In genomic region chr5:27841701-27842295, GRCm38 (mm10) we compare ENCODE assay signal across 10 mouse cellular contexts. TPM values are rescaled to one million over a fixed set of nuclear protein-coding genes. Genes with fewer than 3 reads are reported as not detected.
DNase-seq lines count a peak whose midpoint lies in the region; ATAC-seq lines count a peak whose summit lies in the region.
"Had no signal": no experiment of that assay in that cellular context is flagged by ENCODE, and none has a peak within 500 bp of the region (broad histone marks: within the 10 kb centered on the region; RNA-seq: fewer than 3 reads in every experiment).

TSS of gene Htr5a (plus strand) at chr5:27842149.

- H3K4me2 ChIP-seq in forebrain, embryonic 13.5 days, result peak within 1 kb of the TSS; percentile 63
- H3K4me2 ChIP-seq in kidney, embryonic 14.5 days (replicated peaks; ENCODE audit: low read depth, low read length), result peak within 1 kb of the TSS; percentile 33
- peak within 1 kb of the TSS; percentile 46 for H3K4me2 ChIP-seq in limb, embryonic 12.5 days

- no peaks in the 10 kb centered on the region for H3K4me1 ChIP-seq in forebrain, embryonic 13.5 days
- H3K4me1 ChIP-seq in kidney, embryonic 14.5 days (ENCODE audit: control insufficient read depth, insufficient read depth, low read length), result no peaks in the 10 kb centered on the region
- H3K4me1 ChIP-seq in limb, embryonic 12.5 days (replicated peaks), result peaks cover 3% of the 10 kb centered on the region; the same call in 1 of the 2 replicates

- peak; percentile 54 for DNase-seq in adrenal gland, postnatal 10 days
- DNase-seq in adrenal gland, adult 8-10 months, result no peak
- peak; percentile 74 for DNase-seq in right cerebral cortex, postnatal 25 days

- peak; percentile 71; the same call in 1 of the 2 replicates for ATAC-seq in cerebellum, adult (ENCODE audit: insufficient number of reproducible peaks, low FRiP score, low TSS enrichment)
- ATAC-seq in forebrain, embryonic 13.5 days, result peak; percentile 89
- ATAC-seq in kidney, embryonic 14.5 days (ENCODE audit: low FRiP score, low TSS enrichment), result peak; percentile 81
- peak; percentile 79 for ATAC-seq in limb, embryonic 12.5 days (ENCODE audit: insufficient number of reproducible peaks, insufficient read depth, low FRiP score, low TSS enrichment, low read depth)
- no peak for ATAC-seq in megakaryocyte, adult 5-6 weeks (ENCODE audit: poor library complexity, severe bottlenecking)

- no peaks in the 10 kb centered on the region for H3K9me3 ChIP-seq in forebrain, embryonic 13.5 days (replicated peaks)
- H3K9me3 ChIP-seq in kidney, embryonic 14.5 days (ENCODE audit: control insufficient read depth, low read length), result no peaks in the 10 kb centered on the region
- no peaks in the 10 kb centered on the region for H3K9me3 ChIP-seq in limb, embryonic 12.5 days

- no peaks in the 10 kb centered on the region for H3K36me3 ChIP-seq in forebrain, embryonic 13.5 days (ENCODE audit: poor library complexity, severe bottlenecking)
- H3K36me3 ChIP-seq in kidney, embryonic 14.5 days (ENCODE audit: control insufficient read depth, insufficient read depth, low read length), result no peaks in the 10 kb centered on the region
- no peaks in the 10 kb centered on the region for H3K36me3 ChIP-seq in limb, embryonic 12.5 days

- peak within 1 kb of the TSS; percentile 62 for H3K9ac ChIP-seq in forebrain, embryonic 13.5 days
- no peak within 1 kb of the TSS for H3K9ac ChIP-seq in kidney, embryonic 14.5 days (ENCODE audit: low read depth, low read length)
- no peak within 1 kb of the TSS for H3K9ac ChIP-seq in limb, embryonic 12.5 days (replicated peaks)

- WGBS in forebrain, embryonic 13.5 days, result 6% methylated on average over 24 of the region's 25 CpGs
- WGBS in kidney, embryonic 14.5 days, result 5% methylated on average over 25 of the region's 25 CpGs
- WGBS in limb, embryonic 12.5 days, result 5% methylated on average over 25 of the region's 25 CpGs

- peaks cover 29% of the 10 kb centered on the region for H3K27me3 ChIP-seq in forebrain, embryonic 13.5 days
- peaks cover 20% of the 10 kb centered on the region for H3K27me3 ChIP-seq in kidney, embryonic 14.5 days (ENCODE audit: control insufficient read depth, insufficient read depth, low read length)
- peaks cover 37% of the 10 kb centered on the region for H3K27me3 ChIP-seq in limb, embryonic 12.5 days

- H3K27ac ChIP-seq in forebrain, embryonic 13.5 days, result no peak within 1 kb of the TSS
- no peak within 1 kb of the TSS for H3K27ac ChIP-seq in kidney, embryonic 14.5 days (ENCODE audit: low read depth, low read length)
- H3K27ac ChIP-seq in limb, embryonic 12.5 days, result no peak within 1 kb of the TSS

- peak within 1 kb of the TSS; percentile 39 for H3K4me3 ChIP-seq in forebrain, embryonic 13.5 days
- peak within 1 kb of the TSS; percentile 19 for H3K4me3 ChIP-seq in kidney, embryonic 14.5 days (ENCODE audit: low read length)
- H3K4me3 ChIP-seq in limb, embryonic 12.5 days (replicated peaks), result peak within 1 kb of the TSS; percentile 16

RNA-seq across cellular contexts. Expression of gene Htr5a, which starts in this region (rescaled TPM):
- not detected for total RNA-seq in adrenal gland, postnatal 10 days (2021)
- not detected for total RNA-seq in adrenal gland, adult 8-10 months (2022)
- 0.21 and 0.50 TPM in 2 replicates for polyA plus RNA-seq in forebrain, embryonic 13.5 days (2015; fragmentation: Nextera tagmentation; extraction: Ambion mirVana)
- polyA plus RNA-seq in kidney, embryonic 14.5 days (2014; fragmentation: Nextera tagmentation; extraction: Ambion mirVana), result not detected in 2 replicates
- not detected in 2 replicates for polyA plus RNA-seq in limb, embryonic 12.5 days (2016; fragmentation: Nextera tagmentation; extraction: Ambion mirVana)
- total RNA-seq in megakaryocyte, adult 5-6 weeks (2015), result not detected in 2 replicates
- total RNA-seq in megakaryocyte, adult 5-6 weeks (2017), result not detected in 2 replicates
- polyA plus RNA-seq: gonadal fat pad, adult 2 months; testis, adult 2 months had no signal

Comparison
In these comparisons a context has a peak if more than half of its experiments do, and no peak if none do; other contexts are left out.
1. Peak in DNase-seq in adrenal gland, postnatal 10 days; RNA of the gene not detected or under 1 TPM.
2. Peak in ATAC-seq, H3K4me3 ChIP-seq, H3K9ac ChIP-seq and H3K4me2 ChIP-seq in forebrain, embryonic 13.5 days; RNA of the gene not detected or under 1 TPM.
3. Peak in ATAC-seq, H3K4me3 ChIP-seq and H3K4me2 ChIP-seq in kidney, embryonic 14.5 days; RNA of the gene not detected or under 1 TPM.
4. Peak in ATAC-seq, H3K4me3 ChIP-seq and H3K4me2 ChIP-seq in limb, embryonic 12.5 days; RNA of the gene not detected or under 1 TPM.